Comparison of ENCODE assay signal across 8 mouse cellular contexts in genomic region chr15:101006251-101007040, GRCm38 (mm10). TPM values are rescaled to one million over a fixed set of nuclear protein-coding genes. Genes with fewer than 3 reads are reported as not detected.
DNase-seq lines count a peak whose midpoint lies in the region; ATAC-seq and TF ChIP-seq lines count a peak whose summit lies in the region.
"Had no signal": no experiment of that assay in that cellular context is flagged by ENCODE, and none has a peak within 500 bp of the region (broad histone marks: within the 10 kb centered on the region; RNA-seq: fewer than 3 reads in every experiment).

No protein-coding gene starts in this region.

- no peak for TF ChIP-seq CTCF in kidney, postnatal 0 days (IDR thresholded peaks at IDR 0.05; ENCODE audit: low read depth)

- H3K4me2 ChIP-seq in embryonic facial prominence, embryonic 12.5 days (replicated peaks) = peak overlapping the region; percentile 50
- peak overlapping the region; percentile 72 for H3K4me2 ChIP-seq in heart, embryonic 14.5 days (ENCODE audit: low read length)
- H3K4me2 ChIP-seq in kidney, postnatal 0 days (ENCODE audit: low read length) = peak overlapping the region; percentile 63

- peak overlapping the region; percentile 43 for H3K9ac ChIP-seq in embryonic facial prominence, embryonic 12.5 days
- peak overlapping the region; percentile 55 for H3K9ac ChIP-seq in heart, embryonic 14.5 days (ENCODE audit: low read length)
- peak overlapping the region; percentile 46; the same call in 1 of the 2 replicates for H3K9ac ChIP-seq in kidney, postnatal 0 days (ENCODE audit: low read depth, low read length)

- peak overlapping the region; percentile 40 for H3K4me3 ChIP-seq in embryonic facial prominence, embryonic 12.5 days
- H3K4me3 ChIP-seq in heart, embryonic 14.5 days (ENCODE audit: control insufficient read depth in 1 of 2, insufficient read depth in 1 of 2, low read depth in 1 of 2, low read length in 2 of 2) = peak overlapping the region; percentile 43 to 51
- H3K4me3 ChIP-seq in kidney, postnatal 0 days (replicated peaks; ENCODE audit: low read depth, low read length) = peak overlapping the region; percentile 32

- peaks cover 5% of the 10 kb centered on the region for H3K4me1 ChIP-seq in embryonic facial prominence, embryonic 12.5 days
- H3K4me1 ChIP-seq in heart, embryonic 14.5 days (ENCODE audit: control insufficient read depth in 2 of 2, insufficient read depth in 2 of 2, low read length in 2 of 2) = peaks cover 3 to 5% of the 10 kb centered on the region in 2 experiments; a peak in 3 of 4 replicates
- H3K4me1 ChIP-seq in kidney, postnatal 0 days (replicated peaks; ENCODE audit: insufficient read depth, low read length) = no peaks in the 10 kb centered on the region

- WGBS in embryonic facial prominence, embryonic 12.5 days = 14% methylated on average over 14 of the region's 15 CpGs
- WGBS in heart, embryonic 14.5 days = 14% methylated on average over 14 of the region's 15 CpGs
- WGBS in kidney, postnatal 0 days = 13% methylated on average over 14 of the region's 15 CpGs

- H3K27ac ChIP-seq in embryonic facial prominence, embryonic 12.5 days = no peak overlapping the region
- no peak overlapping the region for H3K27ac ChIP-seq in heart, embryonic 14.5 days (replicated peaks in 1 of 2; ENCODE audit: control insufficient read depth in 1 of 2, insufficient read depth in 1 of 2, low read depth in 2 of 2, low read length in 2 of 2)
- H3K27ac ChIP-seq in kidney, postnatal 0 days = no peak overlapping the region

- H3K9me3 ChIP-seq in embryonic facial prominence, embryonic 12.5 days = no peaks in the 10 kb centered on the region
- no peaks in the 10 kb centered on the region for H3K9me3 ChIP-seq in heart, embryonic 14.5 days (ENCODE audit: control insufficient read depth, low read length)
- H3K9me3 ChIP-seq in kidney, postnatal 0 days (replicated peaks; ENCODE audit: low read length) = no peaks in the 10 kb centered on the region

- H3K27me3 ChIP-seq in embryonic facial prominence, embryonic 12.5 days = no peaks in the 10 kb centered on the region
- peaks cover 5% of the 10 kb centered on the region; the same call in 1 of the 2 replicates for H3K27me3 ChIP-seq in heart, embryonic 14.5 days (ENCODE audit: control insufficient read depth, insufficient read depth, low read length)
- no peaks in the 10 kb centered on the region for H3K27me3 ChIP-seq in kidney, postnatal 0 days (ENCODE audit: insufficient read depth, low read length)
- H3K27me3 ChIP-seq in splenic B cell, adult 2 months (ENCODE audit: control insufficient read depth, insufficient read depth, low read length, poor library complexity, severe bottlenecking) = peaks cover 2% of the 10 kb centered on the region; the same call in 1 of the 2 replicates

- peak; percentile 48 to 49 for DNase-seq in adrenal gland, adult 18-20 months (ENCODE audit: low spot score in 2 of 2)
- peak; percentile 80 for DNase-seq in kidney, postnatal 0 days (ENCODE audit: low spot score)
- DNase-seq in lung, postnatal 36 days = peak; percentile 71
- peak; percentile 5 for DNase-seq in splenic B cell, adult 2 months (ENCODE audit: low read depth, low spot score)
- DNase-seq in right cerebral cortex, postnatal 25 days = no peak

- peak; percentile 83; the same call in 1 of the 2 replicates for ATAC-seq in embryonic facial prominence, embryonic 12.5 days (ENCODE audit: insufficient number of reproducible peaks, insufficient read depth, low FRiP score, low TSS enrichment)
- ATAC-seq in heart, embryonic 14.5 days (ENCODE audit: insufficient number of reproducible peaks, insufficient read depth, low FRiP score, low read depth) = peak; percentile 71; the same call in 1 of the 2 replicates
- ATAC-seq in kidney, postnatal 0 days (replicated peaks; ENCODE audit: low FRiP score, low read depth) = peak; percentile 85; the same call in 1 of the 2 replicates

- H3K36me3 ChIP-seq in embryonic facial prominence, embryonic 12.5 days = no peaks in the 10 kb centered on the region
- H3K36me3 ChIP-seq in heart, embryonic 14.5 days (ENCODE audit: control insufficient read depth, insufficient read depth, low read length) = no peaks in the 10 kb centered on the region
- H3K36me3 ChIP-seq in kidney, postnatal 0 days (ENCODE audit: insufficient read depth, low read length) = no peaks in the 10 kb centered on the region
- H3K36me3 ChIP-seq in splenic B cell, adult 2 months (ENCODE audit: control insufficient read depth, insufficient read depth, low read length, poor library complexity, severe bottlenecking) = no peaks in the 10 kb centered on the region

RNA-seq across cellular contexts. Expression of gene Gm47841, which starts 40.8 kb away (rescaled TPM):
- not detected for total RNA-seq in adrenal gland, adult 18-20 months (2021)
- not detected in 2 replicates for polyA plus RNA-seq in embryonic facial prominence, embryonic 12.5 days (2016; fragmentation: Nextera tagmentation; extraction: Ambion mirVana)
- polyA plus RNA-seq in heart, embryonic 14.5 days (2014; fragmentation: Nextera tagmentation; extraction: Ambion mirVana) = not detected in 2 replicates
- polyA plus RNA-seq in kidney, postnatal 0 days (2015; fragmentation: Nextera tagmentation; extraction: Ambion mirVana) = not detected in 2 replicates
- polyA plus RNA-seq: gonadal fat pad, adult 2 months had no signal
